Mouse (Mus musculus) kidney, adult 2 months (tissue): Measurements from ENCODE around the gene Plekhm3.

Experiments used
- CTCF ChIP-seq: fragments of 200-500 bp; conservative IDR thresholded peaks from 2 replicates; pipeline ENCODE4 v1.5.1; 2011; ENCODE audit warnings: low read depth, mild to moderate bottlenecking, control low read depth, low read length, moderate library complexity, mixed read lengths; ENCODE audit not compliant: insufficient read depth, insufficient read length
- POLR2A ChIP-seq: fragments of 200-500 bp; IDR thresholded peaks from one replicate; pipeline ENCODE4 v1.6.1; 2011; ENCODE audit warnings: low read depth, low read length, control low read depth

GRCm38 (mm10) chr1:64853738-64854730 is 102.6 kb downstream of the Plekhm3 start:
- TF ChIP-seq POLR2A (no peak), CTCF (no peak)
